Mouse (Mus musculus) urinary bladder, adult 18-20 months (tissue): ENCODE data around the gene Hyal2.

Experiments
- DNase-seq, 2 experiments: peaks; one replicate each; pipeline ENCODE4 v3.0.0; 2022; ENCODE audit warnings: low spot score in 2 of 2, mixed read lengths in 2 of 2

Hyal2 gene

GRCm38 (mm10) chr9:107587833-107588639 lies 20.3 kb downstream of the Hyal2 start:
- DNase-seq = no peak

- no peak for DNase-seq
Measured at GRCm38 (mm10) chr9:107590058-107590772, 22.5 kb downstream of the Hyal2 start.

- no peak for DNase-seq
Measured at GRCm38 (mm10) chr9:107590773-107591060, 23.0 kb downstream of the Hyal2 start.

GRCm38 (mm10) chr9:107593101-107593976 lies 25.6 kb downstream of the Hyal2 start:
- no peak for DNase-seq

GRCm38 (mm10) chr9:107594281-107595062 lies 26.7 kb downstream of the Hyal2 start:
- no peak for DNase-seq

GRCm38 (mm10) chr9:107596619-107597569 lies 29.1 kb downstream of the Hyal2 start:
- DNase-seq = no peak

- DNase-seq = no peak
Measured at GRCm38 (mm10) chr9:107598385-107598784, 30.6 kb downstream of the Hyal2 start.

- DNase-seq = no peak
Measured at GRCm38 (mm10) chr9:107599433-107599832, 31.7 kb downstream of the Hyal2 start.

- DNase-seq = no peak
Measured at GRCm38 (mm10) chr9:107599842-107600241, 32.1 kb downstream of the Hyal2 start.

GRCm38 (mm10) chr9:107600745-107601144 lies 33.0 kb downstream of the Hyal2 start:
- no peak for DNase-seq

- DNase-seq = no peak
Measured at GRCm38 (mm10) chr9:107601275-107601674, 33.5 kb downstream of the Hyal2 start.

GRCm38 (mm10) chr9:107602068-107602648 lies 34.4 kb downstream of the Hyal2 start:
- DNase-seq = peak; percentile 85 to 88

GRCm38 (mm10) chr9:107603251-107603650 lies 35.5 kb downstream of the Hyal2 start:
- DNase-seq = no peak

- DNase-seq = peak in 1 of 2 experiments; percentile 48
Measured at GRCm38 (mm10) chr9:107605041-107605661, 37.4 kb downstream of the Hyal2 start.

- DNase-seq = peak in 1 of 2 experiments; percentile 56
Measured at GRCm38 (mm10) chr9:107606591-107606990, 38.8 kb downstream of the Hyal2 start.

GRCm38 (mm10) chr9:107607036-107607435 lies 39.3 kb downstream of the Hyal2 start:
- no peak for DNase-seq

- DNase-seq = no peak
Measured at GRCm38 (mm10) chr9:107607653-107608245, 40.0 kb downstream of the Hyal2 start.

GRCm38 (mm10) chr9:107608741-107609432 lies 41.1 kb downstream of the Hyal2 start, which contains the start of gene Sema3b:
TSS of gene Sema3b (minus strand) at chr9:107609229.
- DNase-seq = no peak
